Mouse (Mus musculus) ES-E14 (cell line): ENCODE measurements around the gene Gstm4. TPM values are rescaled to one million over a fixed set of nuclear protein-coding genes. Genes with fewer than 3 reads are reported as not detected.
"Not testable (repeated sequence)": the region's sequence is repeated elsewhere in the genome, so short reads cannot be mapped to it uniquely, and the experiment has no call there.

ENCODE experiments used
- DNase-seq: peaks from one replicate; pipeline ENCODE4 v3.0.0-alpha.2; 2013; ENCODE audit warnings: low read depth, low spot score
- H3K27ac ChIP-seq: 2 replicates; pipeline ENCODE4 v1.5.1; 2012; ENCODE audit warnings: low read depth, mild to moderate bottlenecking, low read length, moderate library complexity, mixed read lengths; ENCODE audit not compliant: poor library complexity, insufficient read depth, severe bottlenecking
- H3K36me3 ChIP-seq: 2 replicates; pipeline ENCODE4 v1.6.1; 2012; ENCODE audit warnings: mild to moderate bottlenecking, low read length, moderate library complexity, mixed read lengths; ENCODE audit not compliant: control insufficient read depth, poor library complexity, insufficient read depth, severe bottlenecking
- H3K4me1 ChIP-seq, 2 experiments: fragments of 150-350 bp in 1 of 2; sonication (generic) in 1 of 2; 2 replicates each; pipeline ENCODE4 v1.6.1; 2012; ENCODE audit warnings: low read length in 2 of 2, mild to moderate bottlenecking in 1 of 2, mixed read lengths in 1 of 2; ENCODE audit not compliant: control insufficient read depth in 2 of 2, insufficient read depth in 2 of 2, poor library complexity in 1 of 2
- H3K4me3 ChIP-seq, 2 experiments: fragments of 150-350 bp in 1 of 2; sonication (generic) in 1 of 2; 2 replicates each; pipeline ENCODE4 v1.5.1; 2012; ENCODE audit warnings: low read length in 2 of 2, low read depth in 1 of 2, mild to moderate bottlenecking in 1 of 2, mixed read lengths in 1 of 2; ENCODE audit not compliant: insufficient read depth in 1 of 2, poor library complexity in 1 of 2, severe bottlenecking in 1 of 2
- H3K9ac ChIP-seq: 2 replicates; pipeline ENCODE4 v1.6.1; 2012; ENCODE audit warnings: low read depth, mild to moderate bottlenecking, low read length, mixed read lengths; ENCODE audit not compliant: poor library complexity, insufficient read depth, severe bottlenecking
- H3K9me3 ChIP-seq: fragments of 150-350 bp; sonication (generic); 2 replicates; pipeline ENCODE4 v1.6.1; 2012; ENCODE audit warnings: low read depth, mild to moderate bottlenecking, low read length; ENCODE audit not compliant: control insufficient read depth, insufficient read depth
- CHD2 ChIP-seq: IDR thresholded peaks from 2 replicates; pipeline ENCODE4 v1.6.1; 2014; ENCODE audit warnings: mild to moderate bottlenecking, low read depth, low read length, inconsistent platforms
- HCFC1 ChIP-seq: IDR thresholded peaks from 2 replicates; pipeline ENCODE4 v1.6.1; 2012; ENCODE audit warnings: low read length, inconsistent platforms, borderline replicate concordance; ENCODE audit not compliant: insufficient read depth
- MAFK ChIP-seq: IDR thresholded peaks from 2 replicates; pipeline ENCODE4 v1.6.1; 2014; ENCODE audit warnings: mild to moderate bottlenecking, low read depth, low read length, inconsistent platforms; ENCODE audit not compliant: insufficient read depth
- ZC3H11A ChIP-seq: IDR thresholded peaks from 2 replicates; pipeline ENCODE4 v1.6.1; 2012; ENCODE audit warnings: low read depth, mild to moderate bottlenecking, inconsistent platforms, low read length, borderline replicate concordance
- ZNF384 ChIP-seq: IDR thresholded peaks from 2 replicates; pipeline ENCODE4 v1.6.1; 2012; ENCODE audit warnings: low read depth, low read length, inconsistent platforms
- in situ Hi-C, 2 experiments: fragments of 600-800 bp; cut with MboI; formaldehyde crosslinking; loops; one replicate each; pipeline ENCODE4 v1.15.1; 2025; ENCODE audit warnings: low sequenced_read_pairs in 2 of 2, inconsistent platforms in 1 of 2; ENCODE audit not compliant: unreplicated experiment in 2 of 2
- total RNA-seq: library from RNA; depleted of rRNA; stranded (reverse); fragments of 300-350 nt; gene quantifications from 2 replicates; pipeline ENCODE4 v1.2.3, GENCODE M21; 2012; rRNA removed

Gstm4 gene
- total RNA-seq, 1 experiment: 4.3 TPM

DNA sequence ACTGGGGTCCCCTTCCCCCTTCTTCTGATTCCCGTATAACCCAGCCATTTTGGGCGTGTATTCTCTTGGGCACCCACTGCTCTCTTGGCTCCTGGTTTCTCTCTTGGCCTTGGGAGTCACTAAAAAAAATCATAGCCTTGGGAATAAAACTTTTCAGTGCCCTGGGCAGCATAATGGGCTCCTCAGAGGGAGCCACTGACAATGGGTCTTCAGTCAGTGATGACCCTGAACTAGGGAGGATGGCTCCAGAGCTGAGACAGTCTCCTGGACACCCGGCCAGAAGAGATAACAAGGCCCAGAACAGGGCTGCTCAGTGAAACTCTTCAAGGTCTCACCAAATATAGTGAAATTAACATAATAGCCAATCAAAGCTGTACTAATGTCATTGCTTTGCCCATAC lies 46.1 kb downstream of the Gstm4 start:
- Histone ChIP-seq H3K27ac (no peak overlapping the region), H3K36me3 (no peaks in the 10 kb centered on the region), H3K9me3 (no peaks in the 10 kb centered on the region), H3K4me1 (peaks cover 5 to 6% of the 10 kb centered on the region in 2 experiments; a peak in 2 of 4 replicates), H3K9ac (no peak overlapping the region), H3K4me3 (no peak overlapping the region)
- TF ChIP-seq ZNF384 (no peak), MAFK (no peak), HCFC1 (no peak), CHD2 (no peak), ZC3H11A (no peak)
- DNase-seq: no peak
- in situ Hi-C loops: no loop called here

DNA sequence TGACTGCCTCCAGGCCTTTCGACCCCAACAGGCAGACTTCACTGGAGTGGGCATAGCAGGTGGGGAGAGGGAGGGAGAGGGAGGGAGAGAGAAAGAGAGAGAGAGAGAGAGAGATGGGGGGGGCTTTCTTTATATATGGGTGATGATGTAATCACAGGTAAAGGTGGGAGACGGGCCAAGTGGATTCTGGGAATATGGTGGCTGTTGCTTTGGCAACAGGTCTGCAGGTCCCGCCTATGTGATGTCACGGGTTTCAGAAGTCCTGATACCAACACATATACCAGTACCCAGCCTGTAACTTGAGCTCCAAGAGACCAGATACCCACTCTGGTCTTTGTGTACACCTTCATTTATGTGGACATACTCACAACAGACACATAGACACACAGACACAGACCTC lies 48.1 kb downstream of the Gstm4 start:
- H3K27ac ChIP-seq: peak overlapping the region; percentile 91
- peak; percentile 45 for DNase-seq
- no peaks in the 10 kb centered on the region for H3K36me3 ChIP-seq
- H3K4me3 ChIP-seq: no peak overlapping the region
- TF ChIP-seq CHD2 (no peak), ZC3H11A (no peak), HCFC1 (no peak), ZNF384 (no peak), MAFK (no peak)
- H3K4me1 ChIP-seq: peaks cover 5 to 6% of the 10 kb centered on the region in 2 experiments; a peak in 2 of 4 replicates
- no peak overlapping the region; the same call in 1 of the 2 replicates for H3K9ac ChIP-seq
- H3K9me3 ChIP-seq: no peaks in the 10 kb centered on the region
- in situ Hi-C loops: no loop called here

- H3K4me3 ChIP-seq, in situ Hi-C loops, H3K36me3 ChIP-seq, H3K9me3 ChIP-seq, H3K4me1 ChIP-seq, H3K9ac ChIP-seq: not testable (repeated sequence)
- DNase-seq: peak; percentile 63
- peak overlapping the region; percentile 99; the same call in 1 of the 2 replicates for H3K27ac ChIP-seq
These were observed 48.7 kb downstream of the Gstm4 start for GRCm38 (mm10) chr3:107995974-107996373.

Other genes with a start within 250 kb of the Gstm4 start
- not detected in 2 replicates for gene Eps8l3, start 167.7 kb downstream of the Gstm4 start, total RNA-seq
- gene Gstm5, start 149.1 kb downstream of the Gstm4 start, total RNA-seq: 12.2 and 20.7 TPM in 2 replicates
- 1.2 and 1.6 TPM in 2 replicates for gene Gstm7, start 113.1 kb downstream of the Gstm4 start, total RNA-seq
- gene Gstm6, start 101.1 kb downstream of the Gstm4 start, total RNA-seq: 0.98 and 1.3 TPM in 2 replicates
- gene Gstm3, start 75.6 kb downstream of the Gstm4 start, total RNA-seq: 0.74 TPM in 1 of 2 replicates, not detected in the other
- 9.1 and 11.6 TPM in 2 replicates for gene Gstm2, start 58.4 kb downstream of the Gstm4 start, total RNA-seq
- gene Gstm1, start 26.9 kb downstream of the Gstm4 start, total RNA-seq: 7.1 and 7.9 TPM in 2 replicates
- 58.1 and 75.8 TPM in 2 replicates for gene Ampd2, start 41.8 kb upstream of the Gstm4 start, total RNA-seq
- 9.2 and 9.9 TPM in 2 replicates for gene Gnat2, start 47.9 kb upstream of the Gstm4 start, total RNA-seq
- gene Gnai3, start 101.3 kb upstream of the Gstm4 start, total RNA-seq: 55.4 and 84.3 TPM in 2 replicates
- gene Gpr61, start 110.0 kb upstream of the Gstm4 start, total RNA-seq: 0.09 and 0.16 TPM in 2 replicates
- gene Amigo1, start 141.4 kb upstream of the Gstm4 start, total RNA-seq: 2.1 and 5.5 TPM in 2 replicates
- 2.2 and 3.9 TPM in 2 replicates for gene Cyb561d1, start 156.3 kb upstream of the Gstm4 start, total RNA-seq
- 9.1 and 9.5 TPM in 2 replicates for gene Atxn7l2, start 166.0 kb upstream of the Gstm4 start, total RNA-seq
- gene Sypl2, start 181.8 kb upstream of the Gstm4 start, total RNA-seq: 0.62 and 1.6 TPM in 2 replicates
- 172 and 248 TPM in 2 replicates for gene Psma5, start 212.0 kb upstream of the Gstm4 start, total RNA-seq
- gene Sort1, start 239.2 kb upstream of the Gstm4 start, total RNA-seq: 21.2 and 30.5 TPM in 2 replicates